Mouse (Mus musculus) spleen, adult 2 months (tissue): ENCODE measurements at regions not wholly inside any gene's neighbourhood (a gene's known extent, or its start where the extent isn't known, plus 50 kb on each side); places are given as distances from the start of the nearest gene placed in this dataset.

Source experiments
- DNase-seq, 2 experiments: peaks; one replicate each; pipeline versions ENCODE4 v3.0.0 to v3.0.0-alpha.2; 2012 to 2021; ENCODE audit warnings: low spot score in 2 of 2, low read depth in 1 of 2
- H3K27ac ChIP-seq: fragments of 200-500 bp; 2 replicates; pipeline ENCODE4 v1.5.1; 2012; ENCODE audit warnings: low read length, inconsistent platforms; ENCODE audit not compliant: insufficient read depth
- H3K27me3 ChIP-seq: fragments of 200-500 bp; 2 replicates; pipeline ENCODE4 v1.6.1; 2012; ENCODE audit warnings: mild to moderate bottlenecking, moderate library complexity, low read length, inconsistent platforms; ENCODE audit not compliant: control insufficient read depth, insufficient read depth
- H3K36me3 ChIP-seq: fragments of 200-500 bp; 2 replicates; pipeline ENCODE4 v1.6.1; 2012; ENCODE audit warnings: mild to moderate bottlenecking, low read length, inconsistent platforms; ENCODE audit not compliant: control insufficient read depth, insufficient read depth
- H3K4me1 ChIP-seq: fragments of 200-500 bp; 2 replicates; pipeline ENCODE4 v1.6.1; 2011; ENCODE audit warnings: inconsistent platforms; ENCODE audit not compliant: control insufficient read depth, insufficient read depth, insufficient read length
- H3K4me3 ChIP-seq: fragments of 200-500 bp; 2 replicates; pipeline ENCODE4 v1.5.1; 2011; ENCODE audit warnings: mild to moderate bottlenecking, inconsistent platforms; ENCODE audit not compliant: insufficient read depth, insufficient read length; ENCODE audit errors: extremely low read depth
- CTCF ChIP-seq: fragments of 200-500 bp; IDR thresholded peaks from 2 replicates; pipeline ENCODE4 v1.5.1; 2011; ENCODE audit warnings: mild to moderate bottlenecking, inconsistent platforms; ENCODE audit not compliant: insufficient read depth, insufficient read length, insufficient replicate concordance; ENCODE audit errors: extremely low read depth
- POLR2A ChIP-seq: fragments of 200-500 bp; IDR thresholded peaks from 2 replicates; pipeline ENCODE4 v1.6.1; 2011; ENCODE audit warnings: low read depth, low read length, inconsistent platforms
- WGBS: fragments of 180-500 bp; shearing (Covaris S2); methylation state at CpG from one replicate; pipeline ENCODE4 v1.1.7; 2018; 5-methylcytosine and 5-hydroxymethylcytosine counted together

DNA sequence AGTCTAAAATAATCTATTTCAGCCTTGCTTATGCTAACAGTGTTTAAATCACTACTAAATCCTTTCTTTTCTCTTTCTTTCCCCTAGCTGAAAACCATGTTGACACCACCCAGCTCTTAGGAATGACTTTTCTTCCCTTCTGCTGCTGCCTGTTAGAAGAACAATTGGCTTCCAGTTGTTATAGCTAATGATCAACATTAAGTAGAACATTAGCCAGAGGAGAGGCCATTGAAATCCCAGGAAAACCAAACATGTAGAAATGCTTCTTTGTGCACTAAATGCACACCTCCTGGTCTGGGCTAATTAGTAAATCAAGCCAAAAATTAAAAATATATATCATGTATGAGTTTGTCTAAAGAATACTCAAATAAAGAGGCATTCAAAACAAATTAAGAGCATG lies 703.0 kb upstream of the Arpp21 start:
- Histone ChIP-seq H3K36me3 (no peaks in the 10 kb centered on the region), H3K4me3 (no peak overlapping the region), H3K27ac (no peak overlapping the region), H3K4me1 (no peaks in the 10 kb centered on the region), H3K27me3 (no peaks in the 10 kb centered on the region)
- no peak for DNase-seq
- TF ChIP-seq POLR2A, result no peak
- no peak for TF ChIP-seq CTCF

DNA sequence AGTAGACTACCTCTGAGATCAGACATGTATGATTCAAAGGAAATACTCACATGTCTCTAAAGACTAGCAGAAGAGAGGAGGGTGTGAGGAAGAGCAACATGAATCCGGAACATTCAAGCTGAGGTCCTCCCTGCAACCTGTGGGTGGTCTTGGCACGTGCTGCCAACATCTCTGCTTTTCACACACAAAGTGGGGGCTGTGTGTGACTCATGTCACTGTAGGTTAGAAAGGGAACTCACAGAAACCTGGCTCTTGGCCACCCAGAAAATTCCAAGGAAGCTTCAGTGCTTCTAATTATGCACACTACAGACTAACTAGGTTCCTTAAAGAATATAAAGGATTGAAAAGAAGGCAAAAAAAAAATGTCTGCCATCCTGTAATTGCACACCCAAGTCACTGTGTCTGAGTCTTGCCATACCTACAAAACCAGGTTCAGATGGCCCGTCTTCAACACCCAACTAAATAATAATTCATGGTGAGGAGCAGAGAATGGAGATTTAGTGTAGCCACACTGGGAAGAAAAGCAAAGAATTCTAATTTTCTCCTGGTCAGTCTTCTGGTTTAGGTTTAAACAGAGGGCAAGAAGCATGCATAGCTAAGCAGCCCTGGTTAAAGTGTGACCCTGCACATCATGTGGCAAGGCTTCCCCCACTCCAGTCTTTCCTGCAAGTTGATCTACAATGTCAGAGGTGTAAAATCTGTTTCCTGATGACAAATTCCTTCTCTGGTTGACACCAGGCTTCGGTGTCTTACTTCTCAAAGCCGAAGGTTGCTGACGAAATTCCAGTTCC lies 673.8 kb upstream of the Arpp21 start:
- Histone ChIP-seq H3K4me1 (no peaks in the 10 kb centered on the region), H3K4me3 (no peak overlapping the region), H3K27me3 (no peaks in the 10 kb centered on the region), H3K36me3 (no peaks in the 10 kb centered on the region), H3K27ac (no peak overlapping the region)
- TF ChIP-seq POLR2A (no peak), CTCF (no peak)
- WGBS, result 80% methylated on average over 6 of the region's 6 CpGs
- DNase-seq, result no peak

DNA sequence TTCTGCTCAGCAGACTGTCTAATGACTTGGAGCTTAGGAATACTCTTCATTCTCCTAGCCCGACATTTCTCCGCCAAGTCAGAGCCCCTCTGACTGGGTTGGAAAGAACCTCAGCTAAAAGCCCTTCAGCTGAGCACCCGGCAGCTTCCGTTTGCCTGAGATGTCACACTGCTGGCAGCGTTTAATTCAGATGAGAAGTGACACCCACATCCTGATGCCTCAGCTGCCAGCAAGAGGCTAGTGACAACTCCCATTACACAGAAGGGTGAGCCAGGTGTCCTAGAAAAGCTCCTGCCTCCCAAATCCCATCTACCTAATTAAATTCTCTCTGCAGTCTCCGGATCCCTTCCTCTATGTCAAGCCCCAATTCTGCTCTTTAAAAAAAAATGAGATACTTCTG lies 670.2 kb upstream of the Arpp21 start:
- 78% methylated on average over 6 of the region's 6 CpGs for WGBS
- H3K27me3 ChIP-seq, result no peaks in the 10 kb centered on the region
- no peak overlapping the region for H3K4me3 ChIP-seq
- no peaks in the 10 kb centered on the region for H3K36me3 ChIP-seq
- no peak for DNase-seq
- H3K4me1 ChIP-seq, result no peaks in the 10 kb centered on the region
- TF ChIP-seq POLR2A (no peak), CTCF (no peak)
- no peak overlapping the region for H3K27ac ChIP-seq

DNA sequence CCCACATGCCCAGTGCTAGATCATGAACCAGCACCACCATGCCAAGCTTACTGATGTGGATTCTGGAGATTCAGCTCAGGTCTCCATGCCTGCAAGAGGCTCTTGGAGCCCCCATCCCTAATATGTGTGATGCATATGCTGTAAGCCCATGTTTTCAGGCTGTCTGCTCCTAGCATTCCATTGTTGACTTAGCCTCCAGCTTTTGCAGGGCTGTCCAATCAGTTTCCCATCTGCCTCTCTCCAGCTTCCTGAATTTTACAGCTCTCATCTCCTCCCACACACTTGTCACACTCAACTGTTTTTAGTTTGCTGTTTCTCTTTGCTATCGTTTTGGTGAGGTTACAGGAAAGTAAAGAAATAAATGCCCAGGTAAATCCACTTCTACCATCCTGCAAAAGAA lies 629.2 kb upstream of the Arpp21 start:
- Histone ChIP-seq H3K4me3 (no peak overlapping the region), H3K27ac (no peak overlapping the region), H3K36me3 (no peaks in the 10 kb centered on the region), H3K4me1 (no peaks in the 10 kb centered on the region), H3K27me3 (no peaks in the 10 kb centered on the region)
- 36% methylated on average over 1 of the region's 1 CpGs for WGBS
- TF ChIP-seq POLR2A, result no peak
- TF ChIP-seq CTCF, result no peak
- DNase-seq, result no peak

DNA sequence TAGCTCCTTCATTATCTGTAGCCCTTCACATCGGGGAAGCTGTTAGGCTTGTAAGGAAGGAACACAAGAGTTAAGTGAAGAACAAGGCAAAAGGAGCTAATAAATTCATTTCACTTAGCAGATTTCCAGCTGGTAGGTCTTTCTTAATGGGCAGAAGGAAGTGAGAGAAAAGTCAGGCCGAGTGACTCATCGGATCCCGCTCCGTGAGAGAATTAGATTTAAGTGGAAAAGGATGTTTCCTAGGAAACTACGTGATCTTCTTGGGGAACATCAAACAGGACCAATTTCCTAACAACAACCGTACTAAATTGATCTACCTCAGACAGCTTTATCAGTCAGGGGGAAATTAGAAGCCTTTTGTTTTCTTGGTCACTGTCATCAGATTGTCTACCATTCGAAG lies 625.4 kb upstream of the Arpp21 start:
- H3K4me3 ChIP-seq, result no peak overlapping the region
- WGBS, result 66% methylated on average over 8 of the region's 8 CpGs
- no peak for TF ChIP-seq POLR2A
- DNase-seq, result no peak
- no peaks in the 10 kb centered on the region for H3K36me3 ChIP-seq
- no peaks in the 10 kb centered on the region for H3K4me1 ChIP-seq
- H3K27ac ChIP-seq, result no peak overlapping the region
- no peaks in the 10 kb centered on the region for H3K27me3 ChIP-seq

DNA sequence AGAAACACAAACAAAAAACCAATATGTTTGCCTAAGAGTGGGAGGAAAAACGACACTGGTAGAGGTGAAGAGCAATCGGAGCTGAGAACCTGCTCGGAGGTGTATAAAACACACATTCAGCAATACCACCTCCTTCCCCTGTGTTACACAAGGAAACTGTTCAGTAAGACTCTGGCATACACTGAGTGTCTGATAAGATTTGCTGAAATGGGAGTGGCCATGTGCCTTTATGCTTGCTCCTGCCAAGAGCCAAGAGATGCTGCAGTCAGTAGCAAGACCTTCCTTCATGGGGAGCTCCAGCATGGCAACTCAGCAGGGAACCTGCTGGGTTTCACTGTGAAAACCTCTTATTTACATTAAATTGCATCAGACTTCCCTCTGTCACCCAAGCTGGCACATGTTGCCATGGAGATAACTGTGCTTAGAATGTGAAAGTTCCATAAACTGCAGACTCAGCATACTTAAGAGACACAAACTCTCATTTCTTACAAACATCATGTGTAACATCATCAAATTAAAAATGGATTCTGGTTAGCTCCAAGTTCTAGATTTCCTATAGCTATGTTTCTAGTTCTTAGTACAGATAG lies 624.7 kb upstream of the Arpp21 start:
- no peaks in the 10 kb centered on the region for H3K4me1 ChIP-seq
- H3K27ac ChIP-seq, result no peak overlapping the region
- no peak for TF ChIP-seq POLR2A
- no peak for TF ChIP-seq CTCF
- no peak for DNase-seq
- no peaks in the 10 kb centered on the region for H3K36me3 ChIP-seq
- H3K27me3 ChIP-seq, result no peaks in the 10 kb centered on the region
- 81% methylated on average over 3 of the region's 3 CpGs for WGBS
- H3K4me3 ChIP-seq, result no peak overlapping the region

DNA sequence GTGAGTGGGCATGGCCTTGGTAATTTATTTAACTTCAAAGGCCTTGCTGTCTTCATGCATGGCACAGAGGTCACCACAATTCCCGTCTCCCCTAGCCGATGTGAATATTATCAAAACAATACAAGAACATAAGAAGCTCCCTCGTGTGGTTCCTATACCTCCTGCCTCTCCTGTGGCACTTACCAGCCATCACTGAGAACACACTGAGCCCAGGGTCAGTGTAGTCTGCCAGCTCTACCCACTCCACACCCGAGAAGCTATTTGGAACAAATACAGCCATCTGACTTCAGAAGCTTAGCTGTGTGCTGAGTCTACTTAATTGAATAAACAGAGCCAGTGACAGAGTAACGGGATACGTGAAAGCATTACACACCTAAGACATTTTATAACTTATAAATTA lies 605.7 kb upstream of the Arpp21 start:
- Histone ChIP-seq H3K4me1 (no peaks in the 10 kb centered on the region), H3K4me3 (no peak overlapping the region), H3K27me3 (no peaks in the 10 kb centered on the region), H3K36me3 (no peaks in the 10 kb centered on the region), H3K27ac (no peak overlapping the region)
- DNase-seq, result no peak
- no peak for TF ChIP-seq POLR2A
- TF ChIP-seq CTCF, result no peak
- WGBS, result 82% methylated on average over 6 of the region's 6 CpGs
